Mouse (Mus musculus) forebrain, embryonic 11.5 days (tissue): ENCODE results near the gene Zfp90. TPM values are rescaled to one million over a fixed set of nuclear protein-coding genes. Genes with fewer than 3 reads are reported as not detected.

ENCODE experiments used
- ATAC-seq: fragments of 200-750 bp; cut with Nextera tagmentation; replicated peaks from 2 replicates; pipeline ENCODE4 v1.8.0; 2017; ENCODE audit warnings: moderate TSS enrichment; ENCODE audit not compliant: low FRiP score
- DNase-seq: peaks from one replicate; pipeline ENCODE4 v3.0.0-alpha.2; 2017; ENCODE audit warnings: low spot score
- H3K27ac ChIP-seq: fragments of 300-500 bp; sonication (generic); 2 replicates; pipeline ENCODE4 v1.5.1; 2014; ENCODE audit warnings: low read depth, low read length
- H3K27me3 ChIP-seq: fragments of 300-500 bp; sonication (generic); 2 replicates; pipeline ENCODE4 v1.6.1; 2014; ENCODE audit warnings: mild to moderate bottlenecking, low read length, mixed read lengths; ENCODE audit not compliant: control insufficient read depth, insufficient read depth
- H3K36me3 ChIP-seq: fragments of 300-500 bp; sonication (generic); 2 replicates; pipeline ENCODE4 v1.6.1; 2014; ENCODE audit warnings: mild to moderate bottlenecking, low read length, moderate library complexity, mixed read lengths; ENCODE audit not compliant: control insufficient read depth, insufficient read depth
- H3K4me1 ChIP-seq: fragments of 300-500 bp; sonication (generic); replicated peaks from 2 replicates; pipeline ENCODE4 v1.6.1; 2014; ENCODE audit warnings: low read length, mixed read lengths; ENCODE audit not compliant: control insufficient read depth, insufficient read depth
- H3K4me2 ChIP-seq: fragments of 300-500 bp; sonication (generic); 2 replicates; pipeline ENCODE4 v1.6.1; 2014; ENCODE audit warnings: low read depth, mild to moderate bottlenecking, low read length, moderate library complexity, mixed read lengths; ENCODE audit not compliant: severe bottlenecking
- H3K4me3 ChIP-seq: fragments of 300-500 bp; sonication (generic); 2 replicates; pipeline ENCODE4 v1.5.1; 2014; ENCODE audit warnings: low read depth, low read length
- H3K9ac ChIP-seq: fragments of 300-500 bp; sonication (generic); 2 replicates; pipeline ENCODE4 v1.6.1; 2014; ENCODE audit warnings: low read length
- H3K9me3 ChIP-seq: fragments of 300-500 bp; sonication (generic); 2 replicates; pipeline ENCODE4 v1.6.1; 2016; ENCODE audit warnings: low read length, mixed read lengths; ENCODE audit not compliant: control insufficient read depth
- WGBS: fragments of 180-500 bp; shearing (Covaris S2); extraction: QIAGEN DNeasy Blood & Tissue Kit; methylation state at CpG from one replicate; pipeline ENCODE4 v1.1.7; 2014; 5-methylcytosine and 5-hydroxymethylcytosine counted together
- polyA plus RNA-seq: library from polyadenylated mRNA; unstranded; fragments of >200 nt; fragmentation: Nextera tagmentation; extraction: Ambion mirVana; gene quantifications from 2 replicates; pipeline ENCODE4 v1.2.1, GENCODE M21; 2014

Gene Zfp90
- polyA plus RNA-seq, 1 experiment from 2014 or later, result 32.8 TPM

DNA sequence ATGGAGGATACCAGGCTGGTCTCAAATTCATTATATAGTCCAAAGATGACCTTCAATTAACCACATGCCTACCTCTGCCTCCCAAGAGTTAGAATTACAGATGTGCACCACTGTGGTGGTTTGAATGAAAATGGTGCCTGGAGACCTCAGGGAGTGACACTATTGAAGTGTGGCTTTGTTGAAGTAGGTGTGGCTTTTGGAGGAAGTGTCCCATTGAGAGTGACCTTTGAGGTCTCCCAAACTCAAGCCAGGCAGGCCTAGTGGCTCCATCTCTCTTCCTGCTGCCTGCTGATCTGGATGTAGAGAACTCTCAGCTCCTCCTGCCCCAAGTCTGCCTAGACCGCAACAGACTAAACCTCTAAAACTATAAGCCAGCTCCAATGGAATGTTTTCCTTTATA, 27.6 kb downstream of the Zfp90 start:
- Histone ChIP-seq H3K4me3 (no peak overlapping the region), H3K4me1 (no peaks in the 10 kb centered on the region), H3K9me3 (no peaks in the 10 kb centered on the region), H3K27me3 (no peaks in the 10 kb centered on the region), H3K9ac (no peak overlapping the region), H3K36me3 (no peaks in the 10 kb centered on the region), H3K27ac (no peak overlapping the region), H3K4me2 (no peak overlapping the region)
- no peak for ATAC-seq
- no peak for DNase-seq
- 83% methylated on average over 1 of the region's 1 CpGs for WGBS

DNA sequence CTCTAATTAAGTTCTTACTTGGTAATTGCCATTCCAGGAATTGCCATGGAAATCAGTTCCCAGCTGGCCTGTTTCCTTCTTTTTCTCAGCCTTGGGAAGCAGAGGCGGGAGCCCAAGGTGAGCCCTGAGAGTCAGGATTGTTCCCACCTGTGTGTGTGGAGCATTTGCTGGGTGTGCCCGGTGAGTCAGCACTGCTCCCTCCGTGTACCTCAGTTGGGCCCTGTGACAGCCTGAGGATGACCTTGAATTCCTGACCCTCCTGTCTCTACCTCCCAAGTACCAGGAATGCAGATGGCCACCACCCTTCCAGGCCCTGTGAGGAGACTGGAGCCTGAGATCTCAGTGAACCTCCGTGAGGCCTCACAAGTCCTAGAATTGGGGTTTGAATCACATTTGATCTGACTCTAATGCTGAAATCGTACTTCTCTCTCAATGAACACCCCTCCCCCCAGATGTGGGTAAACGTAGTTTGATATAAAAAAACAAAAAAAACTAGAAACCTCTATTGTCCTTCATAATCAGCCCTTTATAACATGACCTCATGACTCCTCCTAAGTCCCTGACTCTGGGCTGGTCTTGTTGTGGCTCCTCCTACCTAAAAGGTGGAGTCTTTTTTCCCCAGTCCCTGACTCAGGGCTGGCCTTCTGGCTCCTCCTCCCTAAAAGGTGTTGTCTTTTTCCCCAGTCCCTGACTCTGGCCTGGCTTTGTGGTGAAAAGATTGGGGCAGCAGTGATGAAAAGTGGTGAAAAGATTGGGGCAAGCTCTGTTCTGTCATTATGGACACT, 36.4 kb downstream of the Zfp90 start:
- WGBS, result 77% methylated on average over 6 of the region's 6 CpGs
- no peaks in the 10 kb centered on the region for H3K36me3 ChIP-seq
- ATAC-seq (no peak), DNase-seq (no peak)
- H3K9ac ChIP-seq, result no peak overlapping the region
- H3K4me2 ChIP-seq, result no peak overlapping the region
- H3K4me3 ChIP-seq, result no peak overlapping the region
- H3K4me1 ChIP-seq, result no peaks in the 10 kb centered on the region
- H3K9me3 ChIP-seq, result no peaks in the 10 kb centered on the region; the same call in 1 of the 2 replicates
- H3K27me3 ChIP-seq, result no peaks in the 10 kb centered on the region
- H3K27ac ChIP-seq, result no peak overlapping the region

DNA sequence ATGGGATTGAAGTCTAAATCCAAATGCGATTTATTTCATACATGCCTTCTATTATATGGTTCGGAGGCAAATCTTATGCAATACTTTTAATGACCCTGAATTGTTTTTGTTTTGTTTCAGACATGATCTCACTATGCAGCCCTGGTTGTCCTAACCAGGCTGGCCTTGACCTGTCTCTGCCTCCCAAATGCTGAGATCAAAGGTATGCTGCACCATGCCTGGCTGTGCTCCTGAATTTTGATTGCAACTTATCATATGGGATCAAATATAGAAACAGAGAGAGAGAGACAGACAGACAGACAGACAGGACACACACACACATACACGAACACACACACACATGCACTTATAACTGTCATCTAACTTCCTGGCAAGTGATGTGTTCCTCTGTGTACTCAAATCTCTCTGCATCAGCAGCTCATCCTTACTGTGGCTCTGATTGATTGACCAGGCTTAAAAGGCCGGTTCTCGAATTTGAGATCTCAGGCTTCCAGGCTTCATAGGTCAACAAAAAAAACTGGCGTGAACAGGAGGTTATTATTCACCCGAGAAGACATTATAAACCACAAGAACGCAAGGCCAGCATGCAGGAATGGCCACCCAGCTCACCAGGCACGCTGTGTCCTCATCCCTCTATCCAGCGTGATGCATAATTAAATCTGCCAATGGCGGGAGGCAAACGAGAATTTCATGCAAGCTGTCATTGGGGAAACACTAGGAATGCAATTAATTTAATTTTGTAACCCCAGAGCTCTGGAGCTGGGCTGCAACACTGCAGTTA, 37.8 kb downstream of the Zfp90 start:
- Histone ChIP-seq H3K9ac (no peak overlapping the region), H3K4me3 (no peak overlapping the region), H3K4me2 (no peak overlapping the region), H3K9me3 (no peaks in the 10 kb centered on the region; the same call in 1 of the 2 replicates), H3K27ac (no peak overlapping the region), H3K27me3 (no peaks in the 10 kb centered on the region), H3K4me1 (no peaks in the 10 kb centered on the region), H3K36me3 (no peaks in the 10 kb centered on the region)
- DNase-seq (no peak), ATAC-seq (no peak)
- WGBS, result 75% methylated on average over 12 of the region's 12 CpGs

DNA sequence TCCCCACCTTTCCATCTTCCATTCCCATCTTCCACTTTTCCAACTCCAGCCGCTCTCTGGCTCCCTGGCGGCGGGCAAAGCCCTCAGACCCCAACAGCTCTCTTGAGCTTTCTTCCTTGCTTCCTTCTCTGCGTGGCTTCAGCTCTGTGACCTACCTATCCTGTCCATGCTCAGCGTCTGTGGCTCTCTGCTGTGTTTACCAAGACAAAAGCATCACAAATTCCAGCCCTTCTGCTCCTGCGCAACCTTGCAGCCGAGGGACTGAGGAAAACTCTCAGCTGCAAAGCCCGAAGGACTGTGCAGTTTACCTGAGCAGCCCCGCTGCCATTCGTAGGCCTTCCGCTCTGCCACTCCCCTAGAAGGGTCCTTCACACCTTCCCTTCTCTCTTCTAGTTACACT, 38.9 kb downstream of the Zfp90 start:
- no peak for DNase-seq
- H3K9ac ChIP-seq, result no peak overlapping the region
- no peaks in the 10 kb centered on the region for H3K36me3 ChIP-seq
- 74% methylated on average over 11 of the region's 11 CpGs for WGBS
- no peaks in the 10 kb centered on the region for H3K4me1 ChIP-seq
- no peak overlapping the region for H3K4me2 ChIP-seq
- H3K27me3 ChIP-seq, result no peaks in the 10 kb centered on the region
- no peak overlapping the region for H3K27ac ChIP-seq
- no peak for ATAC-seq
- no peaks in the 10 kb centered on the region; the same call in 1 of the 2 replicates for H3K9me3 ChIP-seq
- H3K4me3 ChIP-seq, result no peak overlapping the region

DNA sequence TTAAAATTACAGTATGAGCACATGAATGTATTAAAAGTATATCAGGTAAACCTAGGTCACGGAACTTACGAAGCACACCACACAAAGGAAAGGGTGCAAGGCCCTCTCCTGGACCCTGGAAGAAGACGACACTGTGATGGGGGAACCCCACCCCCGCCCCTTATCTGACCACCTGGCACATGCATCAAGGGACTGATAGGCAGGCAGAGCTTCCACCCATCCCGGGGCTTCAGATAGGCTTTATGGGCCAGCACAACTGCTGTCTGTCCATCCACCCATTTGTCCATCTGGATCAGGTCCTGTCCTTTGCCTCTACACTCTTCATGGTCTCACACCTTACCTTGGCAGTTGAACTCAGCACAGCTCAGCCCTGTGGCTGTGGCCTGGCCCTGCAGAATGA, 47.0 kb downstream of the Zfp90 start:
- no peaks in the 10 kb centered on the region for H3K36me3 ChIP-seq
- H3K9me3 ChIP-seq, result no peaks in the 10 kb centered on the region
- H3K4me2 ChIP-seq, result no peak overlapping the region
- no peak overlapping the region for H3K9ac ChIP-seq
- ATAC-seq (no peak), DNase-seq (no peak)
- no peaks in the 10 kb centered on the region for H3K4me1 ChIP-seq
- WGBS, result 84% methylated on average over 5 of the region's 5 CpGs
- H3K27me3 ChIP-seq, result no peaks in the 10 kb centered on the region
- no peak overlapping the region for H3K27ac ChIP-seq
- H3K4me3 ChIP-seq, result no peak overlapping the region

DNA sequence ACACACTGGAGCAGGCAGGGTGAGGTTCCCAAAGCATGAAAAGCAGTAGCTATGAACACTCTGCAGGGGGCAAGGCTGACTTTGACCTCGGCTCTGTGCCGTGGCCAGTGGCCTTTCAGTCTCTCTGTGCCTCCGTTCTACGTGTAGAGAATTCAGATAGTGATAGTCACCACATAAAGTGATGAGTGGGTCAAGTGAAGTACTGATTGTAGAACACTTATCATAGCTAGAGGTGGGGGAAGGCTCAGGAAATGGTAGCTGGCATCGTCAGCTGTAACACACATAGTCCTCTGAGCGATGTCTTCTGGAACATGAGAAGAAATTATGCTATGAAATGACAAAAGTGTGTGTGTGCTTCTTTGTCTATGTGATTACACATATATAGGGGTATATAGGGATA, 48.7 kb downstream of the Zfp90 start:
- Histone ChIP-seq H3K9ac (no peak overlapping the region), H3K36me3 (no peaks in the 10 kb centered on the region), H3K27ac (no peak overlapping the region), H3K4me3 (no peak overlapping the region), H3K4me1 (no peaks in the 10 kb centered on the region), H3K27me3 (no peaks in the 10 kb centered on the region), H3K4me2 (no peak overlapping the region), H3K9me3 (no peaks in the 10 kb centered on the region)
- DNase-seq (no peak), ATAC-seq (no peak)
- WGBS, result 92% methylated on average over 6 of the region's 6 CpGs

DNA sequence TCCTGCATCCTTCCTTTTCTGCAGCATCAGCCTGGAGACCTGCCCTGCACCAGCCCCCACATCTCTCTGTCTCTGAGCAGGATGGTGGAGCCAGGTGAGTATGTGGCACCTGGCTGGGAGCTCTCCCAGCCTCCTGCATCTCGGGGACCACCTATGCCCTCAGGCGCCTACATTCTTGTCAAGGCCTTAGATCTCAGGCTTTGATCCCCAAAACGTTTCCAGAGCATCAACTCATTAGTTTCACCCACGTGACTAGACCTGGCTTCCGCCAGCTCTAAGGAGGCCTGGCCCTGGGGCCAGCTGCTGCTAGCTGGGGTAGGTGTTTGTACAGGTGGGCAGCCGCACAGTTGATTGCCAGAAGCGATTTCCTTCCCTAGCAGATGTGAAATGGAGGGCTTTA, 54.4 kb downstream of the Zfp90 start:
- no peak for DNase-seq

DNA sequence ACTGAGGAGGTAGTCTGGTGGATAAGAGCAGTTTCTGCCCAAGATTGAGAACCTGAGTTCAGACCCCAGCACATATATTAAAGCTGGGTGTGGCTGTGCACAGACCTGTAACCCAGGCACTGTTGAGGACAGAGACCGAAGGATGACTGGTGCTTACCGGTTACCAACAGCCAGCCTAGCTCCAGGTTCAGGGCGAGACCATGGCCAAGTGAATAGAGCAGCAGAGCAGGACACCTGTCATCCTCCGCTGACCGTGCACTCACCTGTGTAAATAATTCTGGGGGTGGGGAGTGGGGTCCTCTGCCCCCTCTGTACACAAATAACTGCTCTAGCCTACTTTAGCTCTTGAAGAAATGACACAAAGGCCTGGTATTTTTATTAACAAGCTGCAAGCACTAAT, 58.9 kb downstream of the Zfp90 start:
- Histone ChIP-seq H3K4me2 (no peak overlapping the region), H3K9me3 (no peaks in the 10 kb centered on the region), H3K9ac (no peak overlapping the region), H3K27me3 (no peaks in the 10 kb centered on the region), H3K27ac (no peak overlapping the region), H3K4me1 (no peaks in the 10 kb centered on the region), H3K4me3 (no peak overlapping the region), H3K36me3 (no peaks in the 10 kb centered on the region)
- no peak for ATAC-seq
- 95% methylated on average over 5 of the region's 5 CpGs for WGBS
- no peak for DNase-seq

More for the DNA sequence above, 54.4 kb downstream of the Zfp90 start:
- Histone ChIP-seq H3K9ac (no peak overlapping the region), H3K36me3 (no peaks in the 10 kb centered on the region), H3K27me3 (no peaks in the 10 kb centered on the region), H3K27ac (no peak overlapping the region), H3K9me3 (no peaks in the 10 kb centered on the region), H3K4me2 (no peak overlapping the region), H3K4me3 (no peak overlapping the region), H3K4me1 (no peaks in the 10 kb centered on the region)
- 54% methylated on average over 7 of the region's 7 CpGs for WGBS
- no peak for ATAC-seq
